Mouse (Mus musculus) embryonic facial prominence, embryonic 11.5 days (tissue): ENCODE measurements at regions not wholly inside any gene's neighbourhood (a gene's known extent, or its start where the extent isn't known, plus 50 kb on each side); places are given as distances from the start of the nearest gene placed in this dataset.
A peak's percentile ranks its signal among the peaks of the same experiment; 100 is the strongest.

ENCODE experiments used
- ATAC-seq: fragments of 200-750 bp; cut with Nextera tagmentation; replicated peaks from 2 replicates; pipeline ENCODE4 v1.8.0; 2017; ENCODE audit warnings: low read depth; ENCODE audit not compliant: insufficient number of reproducible peaks, low FRiP score, low TSS enrichment
- DNase-seq: peaks from one replicate; pipeline ENCODE4 v3.0.0-alpha.2; 2015; ENCODE audit warnings: low spot score
- H3K27ac ChIP-seq: fragments of 300-500 bp; sonication (generic); replicated peaks from 2 replicates; pipeline ENCODE4 v1.5.1; 2014; ENCODE audit warnings: mild to moderate bottlenecking, low read depth, low read length, control low read depth
- H3K27me3 ChIP-seq: fragments of 300-500 bp; sonication (generic); 2 replicates; pipeline ENCODE4 v1.6.1; 2014; ENCODE audit warnings: mild to moderate bottlenecking, low read length, moderate library complexity, mixed read lengths; ENCODE audit not compliant: control insufficient read depth, insufficient read depth
- H3K36me3 ChIP-seq: fragments of 300-500 bp; sonication (generic); replicated peaks from 2 replicates; pipeline ENCODE4 v1.6.1; 2014; ENCODE audit warnings: low read depth, mild to moderate bottlenecking, low read length, moderate library complexity, mixed read lengths; ENCODE audit not compliant: control insufficient read depth, insufficient read depth
- H3K4me1 ChIP-seq: fragments of 300-500 bp; sonication (generic); 2 replicates; pipeline ENCODE4 v1.6.1; 2014; ENCODE audit warnings: low read length, mixed read lengths; ENCODE audit not compliant: control insufficient read depth, insufficient read depth
- H3K4me2 ChIP-seq: fragments of 300-500 bp; sonication (generic); 2 replicates; pipeline ENCODE4 v1.6.1; 2014; ENCODE audit warnings: low read depth, mild to moderate bottlenecking, control low read depth, low read length, moderate library complexity
- H3K4me3 ChIP-seq: fragments of 300-500 bp; sonication (generic); 2 replicates; pipeline ENCODE4 v1.5.1; 2014; ENCODE audit warnings: low read depth, low read length, control low read depth
- H3K9ac ChIP-seq: fragments of 300-500 bp; sonication (generic); replicated peaks from 2 replicates; pipeline ENCODE4 v1.6.1; 2014; ENCODE audit warnings: mild to moderate bottlenecking, control low read depth, low read length
- H3K9me3 ChIP-seq: fragments of 300-500 bp; sonication (generic); replicated peaks from 2 replicates; pipeline ENCODE4 v1.6.1; 2016; ENCODE audit warnings: mild to moderate bottlenecking, low read length, inconsistent platforms, mixed read lengths; ENCODE audit not compliant: control insufficient read depth
- WGBS: fragments of 180-500 bp; shearing (Covaris S2); extraction: QIAGEN DNeasy Blood & Tissue Kit; methylation state at CpG from one replicate; pipeline ENCODE4 v1.1.7; 2014; 5-methylcytosine and 5-hydroxymethylcytosine counted together

DNA sequence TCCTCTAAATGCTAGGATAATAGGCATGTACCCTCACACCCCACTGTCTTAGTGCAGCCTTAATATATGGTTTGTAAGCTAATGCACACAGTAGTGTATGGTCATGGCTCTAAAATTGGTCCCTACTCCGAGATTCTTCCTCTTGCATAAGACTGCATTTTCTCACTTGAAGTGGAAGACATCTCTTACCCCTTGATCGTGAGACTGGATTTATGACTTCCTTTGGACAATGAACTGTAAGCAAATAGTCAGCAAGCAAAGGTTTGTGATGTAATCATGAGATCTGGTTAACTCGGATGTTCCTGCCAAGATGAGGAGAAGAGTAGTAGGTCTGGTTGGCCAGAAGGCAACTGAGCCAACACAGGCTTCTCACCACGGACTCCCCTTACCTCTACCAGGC is 344.3 kb downstream of the Bcor start:
- no peaks in the 10 kb centered on the region for H3K27me3 ChIP-seq
- no peak overlapping the region for H3K27ac ChIP-seq
- H3K9ac ChIP-seq = no peak overlapping the region
- H3K9me3 ChIP-seq = no peaks in the 10 kb centered on the region
- H3K36me3 ChIP-seq = no peaks in the 10 kb centered on the region
- WGBS = 81% methylated on average over 4 of the region's 4 CpGs
- ATAC-seq (no peak), DNase-seq (no peak)
- no peak overlapping the region for H3K4me3 ChIP-seq
- H3K4me1 ChIP-seq = no peaks in the 10 kb centered on the region
- H3K4me2 ChIP-seq = no peak overlapping the region

DNA sequence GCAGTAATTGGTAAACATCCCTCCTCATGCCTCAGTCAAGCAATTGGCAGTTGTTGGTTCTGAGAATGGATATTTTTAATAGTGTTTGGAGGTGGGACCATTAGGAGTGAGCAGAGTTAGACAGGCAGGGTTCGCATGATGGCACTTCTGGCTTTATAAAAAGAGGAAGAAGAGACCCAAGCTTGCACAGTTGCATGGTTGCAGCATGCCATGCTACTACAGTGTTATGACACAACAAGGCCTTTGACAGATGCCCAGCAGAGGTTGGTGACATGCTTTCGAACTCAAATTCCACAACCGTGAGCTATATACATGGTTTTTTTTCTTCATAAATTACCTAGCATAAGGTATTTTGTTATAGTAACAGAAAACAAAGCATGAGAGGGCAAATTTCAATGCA is 341.5 kb downstream of the Bcor start:
- H3K9me3 ChIP-seq = no peaks in the 10 kb centered on the region
- H3K4me1 ChIP-seq = no peaks in the 10 kb centered on the region
- H3K4me2 ChIP-seq = no peak overlapping the region
- ATAC-seq = no peak
- H3K4me3 ChIP-seq = no peak overlapping the region
- H3K27me3 ChIP-seq = no peaks in the 10 kb centered on the region
- no peaks in the 10 kb centered on the region for H3K36me3 ChIP-seq
- WGBS = 93% methylated on average over 3 of the region's 3 CpGs
- no peak for DNase-seq
- no peak overlapping the region for H3K9ac ChIP-seq
- H3K27ac ChIP-seq = no peak overlapping the region

DNA sequence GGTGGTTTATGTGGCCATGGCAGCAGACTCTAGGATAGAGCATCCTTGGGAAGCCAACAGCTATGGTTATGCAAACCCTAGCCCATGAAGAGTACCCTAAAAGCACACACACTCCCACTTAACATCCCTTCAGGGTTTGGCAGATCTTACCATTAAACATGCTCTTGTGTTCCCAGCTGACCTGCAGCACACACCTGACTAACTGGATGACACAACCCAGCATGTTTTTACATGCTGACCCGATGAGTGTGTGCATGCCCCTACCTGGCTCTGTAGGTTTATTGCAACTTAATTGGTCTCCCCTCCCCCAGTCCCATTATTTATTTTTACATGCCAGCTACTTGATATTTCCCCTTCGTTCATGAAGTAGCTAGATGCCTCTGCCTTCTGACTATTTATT is 339.0 kb downstream of the Bcor start:
- Histone ChIP-seq H3K4me2 (no peak overlapping the region), H3K4me3 (no peak overlapping the region), H3K36me3 (no peaks in the 10 kb centered on the region), H3K4me1 (no peaks in the 10 kb centered on the region), H3K27ac (no peak overlapping the region), H3K27me3 (no peaks in the 10 kb centered on the region), H3K9me3 (no peaks in the 10 kb centered on the region), H3K9ac (no peak overlapping the region)
- ATAC-seq (no peak), DNase-seq (no peak)
- 61% methylated on average over 2 of the region's 2 CpGs for WGBS

DNA sequence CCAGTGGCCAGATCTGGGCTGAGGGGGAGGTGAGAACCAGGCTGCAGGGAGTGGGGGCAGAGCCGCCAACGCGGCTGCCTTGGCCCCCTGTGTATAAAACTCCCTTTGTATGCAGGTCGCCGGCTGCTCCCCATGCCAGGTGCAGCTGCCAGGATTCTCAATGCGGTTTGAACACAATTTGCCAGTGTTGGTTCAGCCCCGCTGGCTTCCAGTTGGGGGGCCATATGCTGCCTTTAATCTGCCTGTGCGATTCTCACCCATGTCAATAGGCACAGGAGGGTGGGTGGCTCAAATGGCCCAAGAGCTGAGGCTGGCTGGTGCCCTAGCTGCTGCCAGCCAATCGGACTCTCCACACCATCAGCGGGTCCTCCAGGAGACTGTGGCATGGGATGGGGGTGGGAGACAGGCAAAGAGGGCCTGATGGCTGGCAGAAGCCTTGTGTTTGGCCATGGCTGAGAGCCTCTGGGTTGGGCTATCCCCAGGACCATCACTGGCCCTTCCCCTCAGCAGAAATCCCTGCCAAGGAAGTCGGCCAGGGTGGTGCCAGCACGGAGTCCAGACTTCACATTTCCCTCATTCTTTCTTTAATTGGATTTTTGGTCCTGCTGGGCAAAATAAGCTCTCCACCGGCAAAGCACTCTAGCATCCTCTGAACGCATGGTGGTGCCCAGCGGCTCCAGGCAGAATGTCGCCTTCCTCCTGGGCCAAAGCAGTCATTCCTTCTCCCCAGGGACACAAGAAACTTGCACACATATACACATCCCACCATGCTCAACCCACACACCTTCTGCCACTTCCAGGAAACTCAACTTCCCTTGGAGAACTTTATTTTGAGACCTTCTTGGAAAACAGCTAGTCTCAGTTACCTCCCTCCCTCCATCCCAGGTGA is 338.0 kb downstream of the Bcor start:
- DNase-seq (no peak), ATAC-seq (no peak)
- no peak overlapping the region for H3K4me2 ChIP-seq
- H3K27ac ChIP-seq = no peak overlapping the region
- H3K4me1 ChIP-seq = no peaks in the 10 kb centered on the region
- WGBS = 56% methylated on average over 16 of the region's 16 CpGs
- no peaks in the 10 kb centered on the region for H3K27me3 ChIP-seq
- no peak overlapping the region for H3K4me3 ChIP-seq
- H3K9ac ChIP-seq = no peak overlapping the region
- no peaks in the 10 kb centered on the region for H3K9me3 ChIP-seq
- no peaks in the 10 kb centered on the region for H3K36me3 ChIP-seq

DNA sequence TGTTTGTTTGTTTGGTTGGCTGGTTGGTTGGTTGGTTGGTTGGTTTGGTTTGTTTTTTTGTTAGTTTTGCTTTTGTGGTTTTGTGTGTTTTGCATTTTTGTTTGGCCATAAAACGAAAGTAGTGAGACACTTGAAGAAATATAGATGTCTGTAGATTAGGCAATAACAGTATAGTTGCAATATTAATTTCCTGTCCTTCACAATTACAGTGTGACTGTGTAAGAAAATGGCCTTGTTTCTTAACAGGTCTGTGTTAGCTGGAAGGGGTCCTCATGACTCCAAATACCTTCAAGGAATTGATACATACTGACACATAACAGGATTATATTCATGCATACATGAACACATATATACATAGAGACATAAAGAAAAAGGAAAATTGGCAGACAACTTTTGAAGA is 334.2 kb downstream of the Bcor start:
- DNase-seq (no peak), ATAC-seq (no peak)
- no peaks in the 10 kb centered on the region for H3K36me3 ChIP-seq
- 91% methylated on average over 1 of the region's 1 CpGs for WGBS
- no peaks in the 10 kb centered on the region for H3K9me3 ChIP-seq
- no peak overlapping the region for H3K4me2 ChIP-seq
- H3K4me3 ChIP-seq = no peak overlapping the region
- no peaks in the 10 kb centered on the region for H3K4me1 ChIP-seq
- H3K9ac ChIP-seq = no peak overlapping the region
- no peak overlapping the region for H3K27ac ChIP-seq
- no peaks in the 10 kb centered on the region for H3K27me3 ChIP-seq

DNA sequence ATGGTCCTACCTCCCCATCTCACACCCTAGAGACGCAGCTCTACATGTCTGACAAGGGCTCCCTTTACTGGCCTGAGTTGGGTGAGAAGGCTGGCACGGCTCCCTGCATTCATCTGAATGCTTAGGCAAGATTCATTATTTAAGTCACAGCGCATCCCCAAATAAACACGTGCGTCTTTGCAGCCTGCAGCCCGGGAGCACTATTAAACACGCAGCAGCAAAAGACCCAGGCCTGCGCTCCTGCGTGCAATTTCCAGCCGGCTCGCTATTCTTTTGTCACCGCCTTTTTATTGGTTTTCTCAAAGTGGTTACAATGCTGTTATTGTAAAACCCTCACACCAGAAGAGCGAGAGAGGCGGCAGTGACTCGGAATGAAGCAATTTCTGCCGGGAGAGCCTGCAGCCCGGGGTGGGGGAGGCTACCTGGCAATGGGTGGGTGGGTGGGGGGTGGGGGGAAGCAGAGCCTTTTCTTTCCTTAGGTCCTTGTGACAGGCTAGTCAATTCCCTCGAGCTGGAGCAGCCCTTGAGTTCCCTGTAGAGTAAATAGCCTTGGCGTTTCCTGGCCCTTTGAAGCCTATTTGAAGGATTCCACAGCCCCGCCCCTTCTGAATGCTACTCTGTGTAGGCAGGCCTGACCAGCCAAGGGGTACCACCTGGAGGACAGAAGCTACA is 333.3 kb downstream of the Bcor start:
- Histone ChIP-seq H3K4me1 (no peaks in the 10 kb centered on the region), H3K27me3 (no peaks in the 10 kb centered on the region), H3K9ac (no peak overlapping the region), H3K36me3 (no peaks in the 10 kb centered on the region), H3K4me2 (peak overlapping the region; percentile 8; the same call in 1 of the 2 replicates), H3K9me3 (no peaks in the 10 kb centered on the region), H3K27ac (no peak overlapping the region), H3K4me3 (no peak overlapping the region)
- DNase-seq (peak; percentile 51), ATAC-seq (peak; percentile 79)
- 22% methylated on average over 20 of the region's 20 CpGs for WGBS

DNA sequence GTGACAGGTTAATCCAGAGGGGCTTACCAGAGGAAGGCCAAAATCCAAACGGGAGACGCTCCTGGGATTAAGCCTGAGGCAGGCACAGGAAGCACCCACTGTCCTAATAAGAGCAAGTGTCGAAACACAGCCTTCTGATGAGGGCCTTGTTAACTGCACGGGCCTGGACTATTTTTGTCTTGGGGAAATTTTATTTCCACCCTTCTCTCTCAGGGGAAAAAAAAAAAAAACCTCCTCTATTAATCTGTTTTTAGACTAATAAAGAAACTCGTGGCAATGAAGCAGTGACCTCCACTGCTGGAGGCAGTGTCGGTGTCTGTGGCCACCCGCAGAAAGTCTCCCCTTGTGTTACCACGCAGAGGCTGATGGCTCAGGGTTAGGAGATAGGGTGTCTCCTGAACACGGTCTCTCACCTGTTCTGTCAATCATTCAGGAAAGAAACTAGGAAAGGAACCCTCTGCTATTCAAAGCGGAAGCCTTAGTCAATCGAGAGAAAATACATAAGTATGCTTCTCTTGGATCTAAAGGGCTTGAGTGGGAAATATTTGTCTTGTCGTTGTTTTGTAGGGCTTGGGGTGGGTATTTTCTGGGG is 330.6 kb downstream of the Bcor start:
- 64% methylated on average over 12 of the region's 12 CpGs for WGBS

DNA sequence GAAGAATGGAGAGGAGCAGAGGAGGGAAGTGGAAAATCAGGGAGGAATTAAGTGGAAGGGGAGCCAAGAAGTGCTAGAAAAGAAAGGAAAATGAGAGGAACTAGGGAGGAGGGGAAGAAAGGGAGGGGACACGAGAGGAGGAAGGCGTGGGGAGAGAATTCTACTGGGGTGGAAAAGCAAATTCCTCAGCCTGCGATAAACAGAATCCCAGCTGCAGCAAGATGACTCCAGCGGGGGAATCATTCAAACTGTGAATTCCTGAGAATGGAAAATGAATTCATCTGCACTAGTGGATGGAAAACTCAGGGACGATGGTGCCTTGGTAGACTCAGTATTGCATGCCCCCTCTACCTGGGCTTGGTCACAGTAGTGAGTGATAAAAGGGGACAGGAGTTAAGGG is 322.6 kb downstream of the Bcor start:
- Histone ChIP-seq H3K4me1 (no peaks in the 10 kb centered on the region), H3K27me3 (no peaks in the 10 kb centered on the region; the same call in 1 of the 2 replicates), H3K27ac (no peak overlapping the region), H3K9ac (no peak overlapping the region), H3K36me3 (no peaks in the 10 kb centered on the region), H3K4me2 (no peak overlapping the region), H3K4me3 (no peak overlapping the region), H3K9me3 (no peaks in the 10 kb centered on the region)
- DNase-seq (no peak), ATAC-seq (no peak)
- 59% methylated on average over 5 of the region's 5 CpGs for WGBS

More for the DNA sequence above, 330.6 kb downstream of the Bcor start:
- Histone ChIP-seq H3K36me3 (no peaks in the 10 kb centered on the region), H3K27me3 (no peaks in the 10 kb centered on the region), H3K9ac (no peak overlapping the region), H3K4me3 (no peak overlapping the region), H3K27ac (no peak overlapping the region), H3K4me1 (no peaks in the 10 kb centered on the region), H3K9me3 (no peaks in the 10 kb centered on the region), H3K4me2 (no peak overlapping the region)
- DNase-seq (no peak), ATAC-seq (no peak)
